Mouse (Mus musculus) midbrain, postnatal 0 days (tissue): ENCODE data around the gene Cdk9. TPM values are rescaled to one million over a fixed set of nuclear protein-coding genes. Genes with fewer than 3 reads are reported as not detected.

ENCODE experiments used
- ATAC-seq: fragments of 200-750 bp; cut with Nextera tagmentation; 2 replicates; pipeline ENCODE4 v1.8.0; 2017; ENCODE audit warnings: moderate number of reproducible peaks, mild to moderate bottlenecking, moderate TSS enrichment, moderate library complexity; ENCODE audit not compliant: low FRiP score
- DNase-seq: peaks from one replicate; pipeline ENCODE4 v3.0.0-alpha.2; 2015; ENCODE audit warnings: low spot score
- H3K27ac ChIP-seq: fragments of 300-500 bp; sonication (generic); 2 replicates; pipeline ENCODE4 v1.5.1; 2014; ENCODE audit warnings: low read depth, mild to moderate bottlenecking, low read length, mixed read lengths
- H3K27me3 ChIP-seq: fragments of 300-500 bp; sonication (generic); 2 replicates; pipeline ENCODE4 v1.6.1; 2014; ENCODE audit warnings: low read length, control low read depth, mixed read lengths; ENCODE audit not compliant: insufficient read depth
- H3K36me3 ChIP-seq: fragments of 300-500 bp; sonication (generic); 2 replicates; pipeline ENCODE4 v1.6.1; 2014; ENCODE audit warnings: low read length, control low read depth, mixed read lengths; ENCODE audit not compliant: insufficient read depth
- H3K4me1 ChIP-seq: fragments of 300-500 bp; sonication (generic); 2 replicates; pipeline ENCODE4 v1.6.1; 2014; ENCODE audit warnings: mild to moderate bottlenecking, control low read depth, antibody characterized with exemption, low read length, mixed read lengths; ENCODE audit not compliant: insufficient read depth
- H3K4me2 ChIP-seq: fragments of 300-500 bp; sonication (generic); 2 replicates; pipeline ENCODE4 v1.6.1; 2014; ENCODE audit warnings: low read depth, mild to moderate bottlenecking, low read length, mixed read lengths; ENCODE audit not compliant: poor library complexity, severe bottlenecking
- H3K4me3 ChIP-seq: fragments of 300-500 bp; sonication (generic); 2 replicates; pipeline ENCODE4 v1.5.1; 2014; ENCODE audit warnings: low read depth, mild to moderate bottlenecking, low read length, moderate library complexity
- H3K9ac ChIP-seq: fragments of 300-500 bp; sonication (generic); replicated peaks from 2 replicates; pipeline ENCODE4 v1.6.1; 2014; ENCODE audit warnings: mild to moderate bottlenecking, low read length, moderate library complexity, mixed read lengths; ENCODE audit not compliant: poor library complexity, severe bottlenecking
- H3K9me3 ChIP-seq: fragments of 300-500 bp; sonication (generic); 2 replicates; pipeline ENCODE4 v1.6.1; 2016; ENCODE audit warnings: low read length, control low read depth
- CTCF ChIP-seq: IDR thresholded peaks from 2 replicates; pipeline ENCODE4 v1.5.1; 2016; ENCODE audit warnings: antibody characterized with exemption, mild to moderate bottlenecking
- WGBS: fragments of 180-500 bp; shearing (Covaris S2); extraction: QIAGEN DNeasy Blood & Tissue Kit; methylation state at CpG from one replicate; pipeline ENCODE4 v1.1.7; 2014; 5-methylcytosine and 5-hydroxymethylcytosine counted together
- polyA plus RNA-seq: library from polyadenylated mRNA; unstranded; fragments of >200 nt; fragmentation: Nextera tagmentation; extraction: Ambion mirVana; gene quantifications from 2 replicates; pipeline ENCODE4 v1.2.1, GENCODE M21; 2015
- total RNA-seq: library from RNA; depleted of rRNA; stranded (reverse); fragments of >200 nt; gene quantifications from 2 replicates; pipeline ENCODE4 v1.2.3, GENCODE M21; 2014

Cdk9 gene
- total and polyA plus RNA-seq, 2 experiments from 2014 or later, result 59.4 to 88.1 TPM

DNA sequence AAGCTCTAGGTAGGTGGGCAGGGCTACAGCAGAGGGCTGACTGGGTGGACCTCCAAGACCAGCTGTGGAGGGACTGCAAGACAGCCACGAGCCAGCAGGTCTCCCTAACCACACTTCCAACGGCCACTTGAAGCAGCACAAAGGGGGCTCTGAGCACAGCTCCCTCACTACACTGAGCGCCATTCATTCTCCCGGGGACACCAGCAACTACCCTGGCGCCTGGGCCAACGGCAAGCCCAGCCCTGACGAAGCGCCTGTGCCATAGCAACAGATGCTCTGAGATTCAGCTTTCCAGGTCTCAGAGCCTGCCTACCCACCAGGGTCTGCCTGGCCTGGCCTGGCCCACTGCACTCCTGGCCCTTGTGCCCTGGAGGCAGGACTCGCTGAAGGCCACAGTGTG is 5.9 kb upstream of the Cdk9 start:
- H3K27me3 ChIP-seq, result no peaks in the 10 kb centered on the region
- no peaks in the 10 kb centered on the region for H3K36me3 ChIP-seq
- WGBS, result 33% methylated on average over 9 of the region's 9 CpGs
- H3K4me2 ChIP-seq, result no peak overlapping the region
- no peak overlapping the region for H3K9ac ChIP-seq
- TF ChIP-seq CTCF, result no peak
- H3K4me3 ChIP-seq, result no peak overlapping the region
- peak; percentile 69 for ATAC-seq
- H3K27ac ChIP-seq, result no peak overlapping the region
- peak; percentile 76 for DNase-seq
- H3K4me1 ChIP-seq, result 0 out of 2 replicates have a peak, but pooled peaks cover 3% of the 10 kb centered on the region
- no peaks in the 10 kb centered on the region for H3K9me3 ChIP-seq

DNA sequence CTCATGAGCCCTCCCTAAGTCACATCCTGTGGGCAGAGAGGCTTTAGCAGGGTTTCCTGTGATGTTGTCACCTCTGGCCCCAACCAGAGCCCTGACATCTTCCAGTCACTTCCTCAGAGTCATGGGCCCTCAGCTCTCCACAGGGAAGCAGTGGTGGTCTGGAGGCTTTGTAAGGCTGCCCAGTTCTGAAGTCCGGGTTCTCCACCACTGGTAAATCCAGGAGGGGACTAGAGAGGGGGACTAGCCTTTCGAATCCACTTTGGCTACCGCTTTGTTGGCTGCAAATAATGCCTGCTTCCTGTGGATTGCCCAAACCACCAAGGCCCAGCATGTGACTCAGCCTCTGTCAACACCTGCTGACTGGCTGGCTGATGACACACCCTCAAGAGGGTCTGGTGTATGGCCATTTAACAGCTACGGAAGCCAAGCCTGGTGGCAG is 2.1 kb upstream of the Cdk9 start:
- Histone ChIP-seq H3K36me3 (peaks cover 8% of the 10 kb centered on the region; the same call in 1 of the 2 replicates), H3K4me1 (peaks cover 8% of the 10 kb centered on the region; the same call in 1 of the 2 replicates), H3K27ac (no peak overlapping the region), H3K9me3 (no peaks in the 10 kb centered on the region), H3K9ac (no peak overlapping the region; the same call in 1 of the 2 replicates), H3K4me3 (no peak overlapping the region), H3K27me3 (no peaks in the 10 kb centered on the region), H3K4me2 (no peak overlapping the region)
- no peak for TF ChIP-seq CTCF
- WGBS, result 57% methylated on average over 4 of the region's 4 CpGs
- DNase-seq (no peak), ATAC-seq (no peak)

DNA sequence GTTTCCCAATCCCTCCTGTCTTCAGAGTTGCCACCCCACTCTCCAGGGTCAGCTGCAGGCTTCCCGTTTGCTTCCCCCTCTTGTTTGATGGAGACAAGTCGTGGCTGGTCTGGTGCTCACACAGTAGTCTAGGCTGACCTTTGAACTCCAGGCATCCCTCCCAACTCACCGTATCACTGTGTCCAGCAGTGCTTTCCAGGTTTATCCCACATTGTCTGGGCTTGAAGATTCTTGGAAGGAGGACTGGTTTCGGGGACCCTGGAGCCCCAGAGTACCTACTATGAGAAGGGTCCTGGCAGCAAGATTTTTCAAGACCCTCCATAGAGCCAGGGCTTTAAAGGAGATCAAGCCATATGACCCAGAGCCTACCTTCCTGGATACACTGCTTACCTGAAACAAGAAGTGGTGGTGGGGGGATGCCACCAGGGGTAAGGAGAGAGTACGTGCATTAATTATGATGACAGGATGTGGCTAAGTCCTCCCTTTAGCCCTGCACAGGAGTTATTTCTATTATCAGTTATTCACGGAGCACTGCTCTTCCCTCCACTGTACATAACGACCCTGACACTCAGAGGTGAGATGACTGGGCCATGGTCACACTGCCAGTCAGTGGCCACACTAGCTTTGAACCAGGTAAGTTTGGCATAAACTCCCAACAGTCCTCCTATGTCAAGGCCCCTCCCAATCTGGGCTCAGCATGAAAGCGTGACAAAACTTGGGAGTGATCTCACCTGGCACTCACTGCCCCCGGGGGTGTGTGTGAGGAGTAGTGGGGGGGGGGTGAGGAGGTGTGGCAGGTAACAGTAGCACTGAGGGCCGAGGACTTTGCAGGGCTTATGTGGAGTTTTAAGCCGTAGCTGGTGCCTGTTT is 1.5 kb upstream of the Cdk9 start:
- ATAC-seq, result no peak
- Histone ChIP-seq H3K4me3 (no peak overlapping the region), H3K27ac (peak overlapping the region; percentile 92), H3K36me3 (peaks cover 15% of the 10 kb centered on the region), H3K9ac (peak overlapping the region; percentile 86; the same call in 1 of the 2 replicates), H3K27me3 (no peaks in the 10 kb centered on the region), H3K4me1 (peaks cover 8% of the 10 kb centered on the region; the same call in 1 of the 2 replicates), H3K9me3 (no peaks in the 10 kb centered on the region), H3K4me2 (peak overlapping the region; percentile 97; the same call in 1 of the 2 replicates)
- no peak for TF ChIP-seq CTCF
- 66% methylated on average over 11 of the region's 11 CpGs for WGBS
- DNase-seq, result no peak

DNA sequence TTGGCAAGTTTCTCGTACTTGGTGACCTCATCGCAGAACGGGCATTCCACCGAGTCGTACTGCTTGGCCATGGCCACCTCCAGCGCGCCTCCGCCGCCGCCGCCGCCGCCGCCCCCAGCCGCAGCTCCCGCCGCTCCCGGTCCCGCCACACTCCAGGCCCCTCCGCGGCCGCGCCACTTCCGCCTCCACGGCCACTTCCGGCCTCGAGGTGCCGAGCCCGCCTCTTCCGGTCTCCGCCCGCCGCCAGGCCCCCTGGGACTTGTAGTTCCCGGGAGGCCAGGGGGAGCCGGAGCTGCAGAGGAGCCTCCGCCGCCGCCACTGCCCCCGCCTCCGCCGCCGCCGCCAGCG is 316 bp downstream of the Cdk9 start:
- TF ChIP-seq CTCF, result no peak
- DNase-seq (peak; percentile 93), ATAC-seq (peak; percentile 91)
- Histone ChIP-seq H3K27ac (peak overlapping the region; percentile 92), H3K27me3 (no peaks in the 10 kb centered on the region), H3K36me3 (peaks cover 26% of the 10 kb centered on the region), H3K4me3 (peak overlapping the region; percentile 90), H3K9ac (peak overlapping the region; percentile 86), H3K4me2 (peak overlapping the region; percentile 97), H3K4me1 (peaks cover 8% of the 10 kb centered on the region; the same call in 1 of the 2 replicates), H3K9me3 (no peaks in the 10 kb centered on the region)
- WGBS, result under 1% methylated on average over 27 of the region's 44 CpGs

DNA sequence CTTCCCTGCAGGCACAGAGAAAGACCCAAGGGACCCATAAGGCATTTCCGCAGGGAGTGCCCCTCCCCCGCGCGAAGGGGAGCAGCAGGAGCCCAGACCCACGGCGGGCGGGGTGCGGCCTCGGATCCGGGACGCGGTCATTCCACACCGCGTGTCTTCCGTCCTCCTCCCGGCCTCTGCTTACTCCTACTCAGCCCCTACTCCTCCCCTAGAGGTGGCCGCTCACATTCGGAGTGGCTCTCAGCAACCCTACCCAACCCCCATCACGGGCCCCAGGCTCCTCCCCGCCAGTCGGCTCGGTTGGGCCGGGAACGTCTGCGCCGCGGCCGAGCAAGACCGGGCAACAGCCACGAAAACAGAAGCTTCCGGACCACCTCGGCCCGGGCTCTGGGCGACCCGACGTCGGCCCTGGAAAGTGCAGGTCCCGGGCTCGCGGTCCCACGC is 746 bp downstream of the Cdk9 start:
- WGBS, result under 1% methylated on average over 41 of the region's 41 CpGs
- Histone ChIP-seq H3K9me3 (no peaks in the 10 kb centered on the region), H3K4me3 (peak overlapping the region; percentile 90), H3K36me3 (peaks cover 27% of the 10 kb centered on the region), H3K4me2 (peak overlapping the region; percentile 97), H3K27ac (peak overlapping the region; percentile 92; the same call in 1 of the 2 replicates), H3K27me3 (no peaks in the 10 kb centered on the region), H3K9ac (peak overlapping the region; percentile 86), H3K4me1 (peaks cover 8% of the 10 kb centered on the region; the same call in 1 of the 2 replicates)
- ATAC-seq, result peak; percentile 34
- no peak for TF ChIP-seq CTCF
- peak; percentile 27 for DNase-seq
